Comparison of ENCODE assay signal across 8 mouse cellular contexts in the genomic region with DNA sequence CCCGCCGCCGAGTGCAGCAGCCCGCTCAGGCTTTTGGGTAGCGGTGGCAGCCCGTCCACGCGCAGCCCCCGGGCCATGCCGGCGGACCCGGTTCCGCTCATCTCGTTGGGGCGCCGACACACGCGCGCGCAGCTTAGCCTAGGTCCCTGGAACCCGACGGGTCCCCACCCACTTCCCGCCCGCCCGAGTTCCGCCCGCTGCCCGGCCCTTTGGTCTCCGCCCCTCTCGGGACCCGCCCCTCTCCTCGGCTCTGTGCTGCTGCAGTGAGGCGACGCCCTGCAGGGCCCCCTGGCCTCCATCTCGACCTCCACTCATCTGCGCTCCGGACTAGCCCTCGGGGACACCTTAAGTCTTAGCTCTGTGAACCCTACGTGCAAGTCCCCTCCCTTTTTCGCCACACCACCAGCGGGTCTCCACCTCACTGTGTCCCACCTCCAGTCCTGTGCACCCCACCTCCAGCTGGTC. TPM values are rescaled to one million over a fixed set of nuclear protein-coding genes. Genes with fewer than 3 reads are reported as not detected.
DNase-seq lines count a peak whose midpoint lies in the region; ATAC-seq lines count a peak whose summit lies in the region.

A gene (minus strand): TSS at position 124 of the 465 bp plus-strand sequence.

- H3K9me3 ChIP-seq in embryonic facial prominence, embryonic 14.5 days (ENCODE audit: control insufficient read depth, low read length) = no peaks in the 10 kb centered on the region
- H3K9me3 ChIP-seq in heart, embryonic 16.5 days (replicated peaks; ENCODE audit: control insufficient read depth, low read length) = no peaks in the 10 kb centered on the region
- H3K9me3 ChIP-seq in megakaryocyte, embryonic 14.5 days = peaks cover 13% of the 10 kb centered on the region

- H3K4me1 ChIP-seq in embryonic facial prominence, embryonic 14.5 days (ENCODE audit: control insufficient read depth, insufficient read depth, low read length) = peaks cover 7% of the 10 kb centered on the region; the same call in 1 of the 2 replicates
- H3K4me1 ChIP-seq in heart, embryonic 16.5 days (ENCODE audit: control insufficient read depth, insufficient read depth, low read length) = peaks cover 12% of the 10 kb centered on the region
- peaks cover 15% of the 10 kb centered on the region for H3K4me1 ChIP-seq in megakaryocyte, embryonic 14.5 days

- no peak within 1 kb of the TSS for H3K27ac ChIP-seq in embryonic facial prominence, embryonic 14.5 days (replicated peaks; ENCODE audit: low read depth, low read length)
- no peak within 1 kb of the TSS for H3K27ac ChIP-seq in heart, embryonic 16.5 days (ENCODE audit: low read length)

- peaks cover 38% of the 10 kb centered on the region for H3K27me3 ChIP-seq in embryonic facial prominence, embryonic 14.5 days (replicated peaks; ENCODE audit: control insufficient read depth, insufficient read depth, low read length)
- peaks cover 37% of the 10 kb centered on the region for H3K27me3 ChIP-seq in heart, embryonic 16.5 days (ENCODE audit: control insufficient read depth, insufficient read depth, low read length)
- H3K27me3 ChIP-seq in megakaryocyte, embryonic 14.5 days (replicated peaks) = peaks cover 86% of the 10 kb centered on the region

- H3K36me3 ChIP-seq in embryonic facial prominence, embryonic 14.5 days (ENCODE audit: control insufficient read depth, insufficient read depth, low read length) = no peaks in the 10 kb centered on the region
- no peaks in the 10 kb centered on the region for H3K36me3 ChIP-seq in heart, embryonic 16.5 days (ENCODE audit: control insufficient read depth, insufficient read depth)
- H3K36me3 ChIP-seq in megakaryocyte, embryonic 14.5 days (replicated peaks; ENCODE audit: low read length) = no peaks in the 10 kb centered on the region

- DNase-seq in ovary, postnatal 36 days (ENCODE audit: low spot score) = peak; percentile 49
- no peak for DNase-seq in ovary, postnatal 14 days (ENCODE audit: low spot score)
- DNase-seq in embryonic facial prominence, embryonic 14.5 days (ENCODE audit: low spot score) = peak; percentile 60
- peak; percentile 67 for DNase-seq in kidney, postnatal 14 days
- DNase-seq in spleen, postnatal 14 days (ENCODE audit: low spot score in 2 of 2) = peak; percentile 32 to 44
- no peak for DNase-seq in layer of hippocampus, adult 9-11 months

- peak within 1 kb of the TSS; percentile 60 for H3K9ac ChIP-seq in embryonic facial prominence, embryonic 14.5 days (ENCODE audit: low read depth, low read length)
- H3K9ac ChIP-seq in heart, embryonic 16.5 days (ENCODE audit: low read length) = peak within 1 kb of the TSS; percentile 68

- WGBS in embryonic facial prominence, embryonic 14.5 days = 0% methylated on average over 5 of the region's 41 CpGs
- under 1% methylated on average over 41 of the region's 41 CpGs for WGBS in heart, embryonic 16.5 days

- peak; percentile 75 for ATAC-seq in embryonic facial prominence, embryonic 14.5 days (ENCODE audit: low read depth)
- ATAC-seq in heart, embryonic 16.5 days (replicated peaks; ENCODE audit: extremely low read depth, insufficient read depth, low FRiP score) = peak; percentile 84

- H3K4me3 ChIP-seq in embryonic facial prominence, embryonic 14.5 days (ENCODE audit: low read depth, low read length) = peak within 1 kb of the TSS; percentile 60
- peak within 1 kb of the TSS; percentile 68 for H3K4me3 ChIP-seq in heart, embryonic 16.5 days (ENCODE audit: low read length)
- H3K4me3 ChIP-seq in megakaryocyte, embryonic 14.5 days (replicated peaks) = peak within 1 kb of the TSS; percentile 90

- peak within 1 kb of the TSS; percentile 88 for H3K4me2 ChIP-seq in embryonic facial prominence, embryonic 14.5 days (ENCODE audit: low read depth, low read length)
- peak within 1 kb of the TSS; percentile 94 for H3K4me2 ChIP-seq in heart, embryonic 16.5 days (ENCODE audit: low read depth, low read length)

RNA-seq across cellular contexts. Expression of the gene that starts here (rescaled TPM):
- 3.9 and 4.5 TPM in 2 replicates for polyA plus RNA-seq in embryonic facial prominence, embryonic 14.5 days (2014; fragmentation: Nextera tagmentation; extraction: Ambion mirVana)
- polyA plus RNA-seq in heart, embryonic 16.5 days (2015; fragmentation: Nextera tagmentation; extraction: Ambion mirVana) = 1.6 and 1.9 TPM in 2 replicates
- polyA plus RNA-seq in megakaryocyte, embryonic 14.5 days (2012; ENCODE audit: insufficient read depth, low replicate concordance) = not detected in 2 replicates

Comparison
In these comparisons a context has a peak if more than half of its experiments do, and no peak if none do; other contexts are left out.
1. DNase-seq: peak in ovary, postnatal 36 days (single experiment), embryonic facial prominence, embryonic 14.5 days (single experiment), kidney, postnatal 14 days (single experiment) and spleen, postnatal 14 days (2 of 2); none in ovary, postnatal 14 days (single experiment) and layer of hippocampus, adult 9-11 months (single experiment).
2. Peak in every context shown above with its lines, with median percentiles within 50 percentile points of each other: H3K4me3 ChIP-seq.